Mouse (Mus musculus) kidney, embryonic 15.5 days (tissue): Measurements from ENCODE around the gene Triobp. TPM values are rescaled to one million over a fixed set of nuclear protein-coding genes. Genes with fewer than 3 reads are reported as not detected.

Experiments used
- ATAC-seq: fragments of 200-750 bp; cut with Nextera tagmentation; replicated peaks from 2 replicates; pipeline ENCODE4 v1.8.0; 2017; ENCODE audit warnings: moderate TSS enrichment; ENCODE audit not compliant: low FRiP score
- H3K27ac ChIP-seq: fragments of 300-500 bp; sonication (generic); 2 replicates; pipeline ENCODE4 v1.5.1; 2015; ENCODE audit warnings: mild to moderate bottlenecking, inconsistent platforms
- H3K27me3 ChIP-seq: fragments of 300-500 bp; sonication (generic); 2 replicates; pipeline ENCODE4 v1.6.1; 2015; ENCODE audit warnings: inconsistent platforms
- H3K36me3 ChIP-seq: fragments of 300-500 bp; sonication (generic); 2 replicates; pipeline ENCODE4 v1.6.1; 2015; ENCODE audit warnings: inconsistent platforms
- H3K4me1 ChIP-seq: fragments of 300-500 bp; sonication (generic); 2 replicates; pipeline ENCODE4 v1.6.1; 2015; ENCODE audit warnings: inconsistent platforms
- H3K4me2 ChIP-seq: fragments of 300-500 bp; sonication (generic); 2 replicates; pipeline ENCODE4 v1.6.1; 2015; ENCODE audit warnings: moderate library complexity, mild to moderate bottlenecking, inconsistent platforms
- H3K4me3 ChIP-seq: fragments of 300-500 bp; sonication (generic); replicated peaks from 2 replicates; pipeline ENCODE4 v1.5.1; 2015; ENCODE audit warnings: mild to moderate bottlenecking, inconsistent platforms
- H3K9ac ChIP-seq: fragments of 300-500 bp; sonication (generic); 2 replicates; pipeline ENCODE4 v1.6.1; 2015; ENCODE audit warnings: mild to moderate bottlenecking, inconsistent platforms
- H3K9me3 ChIP-seq: fragments of 300-500 bp; sonication (generic); replicated peaks from 2 replicates; pipeline ENCODE4 v1.6.1; 2016; ENCODE audit warnings: inconsistent platforms
- WGBS: fragments of 180-500 bp; shearing (Covaris S2); methylation state at CpG from one replicate; pipeline ENCODE4 v1.1.7; 2015; ENCODE audit warnings: mixed read lengths; 5-methylcytosine and 5-hydroxymethylcytosine counted together
- polyA plus RNA-seq: library from polyadenylated mRNA; unstranded; fragments of >200 nt; fragmentation: Nextera tagmentation; extraction: Ambion mirVana; gene quantifications from 2 replicates; pipeline ENCODE4 v1.2.1, GENCODE M21; 2015

The Triobp gene
- polyA plus RNA-seq, 1 experiment from 2014 or later = 66.6 TPM

GRCm38 (mm10) chr15:78942663-78943062 lies 4.9 kb upstream of the Triobp start:
- H3K27ac ChIP-seq = 0 out of 2 replicates have a peak overlapping the region, but pooled peaks have one; percentile 14
- H3K4me2 ChIP-seq = peak overlapping the region; percentile 65
- WGBS = 2% methylated on average over 9 of the region's 9 CpGs
- peak overlapping the region; percentile 42 for H3K4me3 ChIP-seq
- peaks cover 6% of the 10 kb centered on the region for H3K27me3 ChIP-seq
- peaks cover 46% of the 10 kb centered on the region for H3K36me3 ChIP-seq
- peaks cover 18% of the 10 kb centered on the region for H3K4me1 ChIP-seq
- peak; percentile 55 for ATAC-seq
- H3K9me3 ChIP-seq = no peaks in the 10 kb centered on the region
- peak overlapping the region; percentile 37; the same call in 1 of the 2 replicates for H3K9ac ChIP-seq

GRCm38 (mm10) chr15:78946232-78946631 lies 1.3 kb upstream of the Triobp start:
- no peak for ATAC-seq
- H3K4me1 ChIP-seq = peaks cover 33% of the 10 kb centered on the region
- H3K4me3 ChIP-seq = no peak overlapping the region
- H3K27ac ChIP-seq = no peak overlapping the region
- H3K9ac ChIP-seq = no peak overlapping the region
- WGBS = 83% methylated on average over 7 of the region's 7 CpGs
- H3K36me3 ChIP-seq = peaks cover 10% of the 10 kb centered on the region
- H3K4me2 ChIP-seq = no peak overlapping the region
- no peaks in the 10 kb centered on the region for H3K9me3 ChIP-seq
- peaks cover 6% of the 10 kb centered on the region for H3K27me3 ChIP-seq

GRCm38 (mm10) chr15:78948152-78948725 lies 715 bp downstream of the Triobp start:
- peak overlapping the region; percentile 46 for H3K9ac ChIP-seq
- H3K27ac ChIP-seq = peak overlapping the region; percentile 57
- peaks cover 25% of the 10 kb centered on the region for H3K4me1 ChIP-seq
- H3K36me3 ChIP-seq = no peaks in the 10 kb centered on the region
- H3K9me3 ChIP-seq = no peaks in the 10 kb centered on the region
- 0 out of 2 replicates have a peak, but pooled peaks have one; percentile 7 for ATAC-seq
- WGBS = 4% methylated on average over 11 of the region's 11 CpGs
- peak overlapping the region; percentile 75 for H3K4me2 ChIP-seq
- peaks cover 6% of the 10 kb centered on the region for H3K27me3 ChIP-seq
- peak overlapping the region; percentile 47 for H3K4me3 ChIP-seq

- Histone ChIP-seq H3K4me1 (peaks cover 24% of the 10 kb centered on the region), H3K9ac (no peak overlapping the region), H3K9me3 (no peaks in the 10 kb centered on the region), H3K27me3 (peaks cover 6% of the 10 kb centered on the region), H3K27ac (no peak overlapping the region), H3K36me3 (no peaks in the 10 kb centered on the region), H3K4me3 (no peak overlapping the region), H3K4me2 (peak overlapping the region; percentile 75; the same call in 1 of the 2 replicates)
- 96% methylated on average over 3 of the region's 3 CpGs for WGBS
- no peak for ATAC-seq
Measured at GRCm38 (mm10) chr15:78948883-78949282, 1.4 kb downstream of the Triobp start.

- no peak for ATAC-seq
- H3K36me3 ChIP-seq = peaks cover 11% of the 10 kb centered on the region
- H3K27ac ChIP-seq = no peak overlapping the region
- no peaks in the 10 kb centered on the region for H3K9me3 ChIP-seq
- H3K4me3 ChIP-seq = no peak overlapping the region
- H3K27me3 ChIP-seq = no peaks in the 10 kb centered on the region
- 76% methylated on average over 3 of the region's 3 CpGs for WGBS
- no peak overlapping the region for H3K4me2 ChIP-seq
- H3K9ac ChIP-seq = no peak overlapping the region
- peaks cover 20% of the 10 kb centered on the region for H3K4me1 ChIP-seq
Measured at GRCm38 (mm10) chr15:78955663-78956062, 8.1 kb downstream of the Triobp start.

- Histone ChIP-seq H3K36me3 (peaks cover 14% of the 10 kb centered on the region), H3K4me2 (no peak overlapping the region), H3K9me3 (no peaks in the 10 kb centered on the region), H3K4me1 (peaks cover 20% of the 10 kb centered on the region), H3K27me3 (no peaks in the 10 kb centered on the region), H3K27ac (peak overlapping the region; percentile 70; the same call in 1 of the 2 replicates), H3K9ac (no peak overlapping the region), H3K4me3 (no peak overlapping the region)
- WGBS = 75% methylated on average over 4 of the region's 4 CpGs
- no peak for ATAC-seq
Measured at GRCm38 (mm10) chr15:78956351-78956750, 8.8 kb downstream of the Triobp start.

- 27% methylated on average over 15 of the region's 15 CpGs for WGBS
Measured at GRCm38 (mm10) chr15:78957021-78957420, 9.5 kb downstream of the Triobp start.

GRCm38 (mm10) chr15:78959537-78959936 lies 12.0 kb downstream of the Triobp start:
- H3K9ac ChIP-seq = no peak overlapping the region
- no peak for ATAC-seq
- no peak overlapping the region for H3K27ac ChIP-seq
- H3K36me3 ChIP-seq = peaks cover 14% of the 10 kb centered on the region
- H3K27me3 ChIP-seq = no peaks in the 10 kb centered on the region
- no peak overlapping the region for H3K4me3 ChIP-seq
- peaks cover 22% of the 10 kb centered on the region for H3K4me1 ChIP-seq
- no peaks in the 10 kb centered on the region for H3K9me3 ChIP-seq
- 87% methylated on average over 11 of the region's 11 CpGs for WGBS
- H3K4me2 ChIP-seq = no peak overlapping the region

More at GRCm38 (mm10) chr15:78957021-78957420, 9.5 kb downstream of the Triobp start:
- no peak overlapping the region for H3K9ac ChIP-seq
- H3K9me3 ChIP-seq = no peaks in the 10 kb centered on the region
- peak overlapping the region; percentile 44 for H3K4me2 ChIP-seq
- H3K4me3 ChIP-seq = 0 out of 2 replicates have a peak overlapping the region, but pooled peaks have one; percentile 16
- ATAC-seq = peak; percentile 41; the same call in 1 of the 2 replicates
- H3K27me3 ChIP-seq = no peaks in the 10 kb centered on the region
- peaks cover 20% of the 10 kb centered on the region for H3K4me1 ChIP-seq
- H3K27ac ChIP-seq = peak overlapping the region; percentile 70
- peaks cover 14% of the 10 kb centered on the region for H3K36me3 ChIP-seq

- peaks cover 22% of the 10 kb centered on the region for H3K4me1 ChIP-seq
- H3K9me3 ChIP-seq = no peaks in the 10 kb centered on the region
- no peak overlapping the region for H3K4me2 ChIP-seq
- no peak overlapping the region for H3K27ac ChIP-seq
- H3K4me3 ChIP-seq = no peak overlapping the region
- WGBS = 81% methylated on average over 4 of the region's 4 CpGs
- ATAC-seq = no peak
- H3K27me3 ChIP-seq = no peaks in the 10 kb centered on the region
- no peak overlapping the region for H3K9ac ChIP-seq
- peaks cover 14% of the 10 kb centered on the region for H3K36me3 ChIP-seq
Measured at GRCm38 (mm10) chr15:78960088-78960487, 12.6 kb downstream of the Triobp start.

GRCm38 (mm10) chr15:78962885-78963284 lies 15.4 kb downstream of the Triobp start:
- Histone ChIP-seq H3K4me1 (peaks cover 6% of the 10 kb centered on the region; the same call in 1 of the 2 replicates), H3K9ac (no peak overlapping the region), H3K27me3 (no peaks in the 10 kb centered on the region), H3K4me2 (no peak overlapping the region), H3K9me3 (no peaks in the 10 kb centered on the region), H3K36me3 (peaks cover 18% of the 10 kb centered on the region), H3K4me3 (no peak overlapping the region), H3K27ac (no peak overlapping the region)
- peak; percentile 64 for ATAC-seq
- WGBS = 23% methylated on average over 2 of the region's 2 CpGs

GRCm38 (mm10) chr15:78971626-78972025 lies 24.1 kb downstream of the Triobp start:
- Histone ChIP-seq H3K36me3 (peaks cover 7% of the 10 kb centered on the region; the same call in 1 of the 2 replicates), H3K27me3 (no peaks in the 10 kb centered on the region), H3K4me2 (no peak overlapping the region), H3K27ac (no peak overlapping the region), H3K9me3 (no peaks in the 10 kb centered on the region), H3K9ac (no peak overlapping the region), H3K4me1 (no peaks in the 10 kb centered on the region), H3K4me3 (no peak overlapping the region)
- no peak for ATAC-seq
- 74% methylated on average over 6 of the region's 6 CpGs for WGBS

- Histone ChIP-seq H3K4me2 (no peak overlapping the region), H3K27ac (no peak overlapping the region), H3K9ac (no peak overlapping the region), H3K4me3 (no peak overlapping the region), H3K36me3 (no peaks in the 10 kb centered on the region), H3K27me3 (no peaks in the 10 kb centered on the region), H3K9me3 (no peaks in the 10 kb centered on the region), H3K4me1 (peaks cover 11% of the 10 kb centered on the region)
- no peak for ATAC-seq
- WGBS = 75% methylated on average over 7 of the region's 7 CpGs
Measured at GRCm38 (mm10) chr15:78973950-78974349, 26.4 kb downstream of the Triobp start.
